Mouse (Mus musculus) retina, postnatal 7 days (tissue): ENCODE results near the gene Plekhm1.
"Not testable (repeated sequence)": the region's sequence is repeated elsewhere in the genome, so short reads cannot be mapped to it uniquely, and the experiment has no call there.

ENCODE experiments used
- DNase-seq: peaks from one replicate; pipeline ENCODE4 v3.0.0-alpha.2; 2012; ENCODE audit warnings: low read depth, low spot score

Gene Plekhm1

GRCm38 (mm10) chr11:103411981-103412949, at the start of gene Plekhm1:
Plekhm1 (minus strand) TSS chr11:103412687.
- DNase-seq: peak; percentile 90

- DNase-seq: not testable (repeated sequence)
Measured at GRCm38 (mm10) chr11:103451105-103451504, 38.6 kb upstream of the Plekhm1 start.

DNA sequence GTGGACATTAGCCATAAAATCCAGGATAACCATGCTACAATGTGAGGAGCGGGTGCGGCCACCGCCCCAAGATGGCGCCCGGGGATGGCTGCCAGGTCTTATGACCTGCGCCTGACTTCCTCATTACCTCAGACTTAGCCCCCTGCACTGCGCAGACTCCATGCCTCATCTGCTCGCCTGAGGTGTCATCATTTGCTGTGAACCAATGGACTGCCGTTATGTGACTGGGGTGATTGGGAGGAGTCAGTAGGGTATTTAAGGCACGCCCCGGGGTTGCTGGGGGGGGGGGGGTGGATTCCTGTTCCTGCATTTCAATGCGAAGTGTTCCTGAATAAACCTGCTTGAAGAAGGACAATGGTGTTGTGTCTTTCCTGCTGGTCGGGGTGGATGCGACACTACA, 37.2 kb upstream of the Plekhm1 start:
- not testable (repeated sequence) for DNase-seq

DNA sequence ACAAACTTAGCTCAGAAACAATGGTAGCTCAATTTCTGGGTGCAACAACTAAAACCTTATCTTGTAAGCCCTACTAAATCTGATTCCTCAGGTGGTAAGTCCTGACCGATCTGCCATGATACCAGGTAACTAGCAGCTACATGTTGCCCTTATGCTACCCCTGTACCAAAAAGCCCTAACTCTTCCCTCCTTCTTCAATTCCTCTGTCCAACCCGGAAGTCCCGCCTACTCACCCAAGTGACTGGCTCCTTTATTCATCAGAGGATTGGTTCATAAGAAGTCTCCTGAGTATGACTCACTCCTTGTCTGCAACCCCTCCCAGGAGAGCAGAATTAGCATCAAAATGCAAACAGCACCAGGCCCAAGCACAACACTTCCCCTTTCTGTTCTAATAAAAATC, 31.2 kb upstream of the Plekhm1 start:
- no peak for DNase-seq

GRCm38 (mm10) chr11:103436282-103436681, 23.8 kb upstream of the Plekhm1 start:
- no peak for DNase-seq

- DNase-seq: no peak
Measured at GRCm38 (mm10) chr11:103425031-103425430, 12.5 kb upstream of the Plekhm1 start.

- DNase-seq: no peak
Measured at GRCm38 (mm10) chr11:103419667-103420066, 7.2 kb upstream of the Plekhm1 start.

GRCm38 (mm10) chr11:103419226-103419625, 6.7 kb upstream of the Plekhm1 start:
- no peak for DNase-seq

GRCm38 (mm10) chr11:103413516-103413915, 1.0 kb upstream of the Plekhm1 start:
- no peak for DNase-seq

GRCm38 (mm10) chr11:103412950-103413423, 500 bp upstream of the Plekhm1 start:
- DNase-seq: no peak

DNA sequence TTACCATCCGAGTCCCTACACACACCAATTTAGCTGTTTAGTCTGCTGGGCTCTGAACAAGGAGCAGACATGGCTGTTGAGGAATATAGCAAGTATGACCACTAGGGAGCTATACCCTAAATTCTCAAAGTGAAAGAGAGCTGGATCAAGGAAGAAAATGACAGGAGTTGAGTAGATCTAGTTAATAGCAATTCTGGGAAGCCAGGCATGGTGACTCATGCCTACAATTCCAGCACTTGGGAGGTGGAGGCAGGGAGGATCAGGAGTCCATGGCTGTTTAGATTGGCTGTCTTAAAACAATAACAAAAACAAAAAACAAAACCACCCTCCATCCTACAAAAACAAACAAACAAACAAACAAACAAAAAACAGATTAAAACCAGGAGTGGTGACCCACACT, 1.2 kb downstream of the Plekhm1 start:
- DNase-seq: no peak

GRCm38 (mm10) chr11:103408880-103409279, 3.6 kb downstream of the Plekhm1 start:
- no peak for DNase-seq

GRCm38 (mm10) chr11:103407136-103407535, 5.4 kb downstream of the Plekhm1 start:
- DNase-seq: not testable (repeated sequence)

DNA sequence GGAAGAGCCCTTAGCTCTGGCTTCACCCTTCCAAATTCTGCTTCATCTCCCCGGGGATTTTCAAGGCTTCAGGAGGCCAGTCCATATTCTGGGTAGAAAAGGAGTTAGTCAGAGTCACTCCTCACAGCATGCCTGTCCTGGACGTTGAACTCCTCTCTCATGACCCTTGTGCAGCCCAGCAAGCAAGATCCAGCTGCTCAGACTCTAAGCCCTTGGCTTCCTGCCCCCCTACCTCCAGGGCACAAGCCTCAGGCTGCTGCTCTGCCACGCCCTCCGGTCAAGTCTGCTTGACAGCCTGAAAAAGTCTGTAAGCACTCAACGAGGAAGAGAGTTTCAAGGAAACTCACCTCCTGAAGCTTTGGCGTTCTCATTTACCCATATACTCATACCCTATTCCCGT, 5.9 kb downstream of the Plekhm1 start:
- no peak for DNase-seq

- no peak for DNase-seq
Measured at GRCm38 (mm10) chr11:103405814-103406213, 6.7 kb downstream of the Plekhm1 start.

DNA sequence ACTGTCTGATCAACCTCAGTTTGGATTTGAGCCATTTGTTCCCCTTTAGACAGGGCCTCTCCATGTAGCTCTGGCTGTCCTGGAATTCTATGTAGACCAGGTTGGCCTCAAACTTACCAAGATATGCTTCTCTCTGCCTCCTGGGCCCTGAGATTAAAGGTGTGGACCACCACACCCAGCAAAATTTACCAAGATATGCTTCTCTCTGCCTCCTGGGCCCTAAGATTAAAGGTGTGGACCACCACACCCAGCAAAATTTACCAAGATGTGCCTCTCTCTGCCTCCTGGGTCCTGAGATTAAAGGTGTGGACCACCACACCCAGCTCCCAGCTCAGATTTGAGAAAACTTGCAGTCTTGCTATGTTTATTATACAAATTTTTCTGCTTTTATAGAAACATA, 7.9 kb downstream of the Plekhm1 start:
- DNase-seq: no peak

DNA sequence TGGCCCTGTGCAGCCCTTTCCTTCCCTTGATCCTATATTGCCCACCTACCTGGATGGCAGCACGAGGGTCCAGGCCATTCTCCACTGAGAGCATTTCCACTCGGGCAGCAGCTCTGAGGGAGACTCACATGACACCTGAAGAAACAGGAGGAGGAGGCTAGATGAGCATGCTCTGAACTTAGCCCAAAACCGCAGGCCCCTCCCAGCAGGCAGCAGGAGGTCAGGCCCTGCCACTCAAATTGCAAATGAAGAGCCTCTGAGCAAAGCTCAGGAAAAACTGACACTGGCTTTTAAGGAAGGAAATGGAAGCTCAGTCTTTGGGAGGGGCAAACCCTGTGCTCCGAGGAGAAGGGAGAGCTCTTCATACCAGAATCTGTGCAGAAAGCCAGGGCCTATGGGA, 8.7 kb downstream of the Plekhm1 start:
- no peak for DNase-seq

- DNase-seq: no peak
Measured at GRCm38 (mm10) chr11:103402738-103403137, 9.7 kb downstream of the Plekhm1 start.

DNA sequence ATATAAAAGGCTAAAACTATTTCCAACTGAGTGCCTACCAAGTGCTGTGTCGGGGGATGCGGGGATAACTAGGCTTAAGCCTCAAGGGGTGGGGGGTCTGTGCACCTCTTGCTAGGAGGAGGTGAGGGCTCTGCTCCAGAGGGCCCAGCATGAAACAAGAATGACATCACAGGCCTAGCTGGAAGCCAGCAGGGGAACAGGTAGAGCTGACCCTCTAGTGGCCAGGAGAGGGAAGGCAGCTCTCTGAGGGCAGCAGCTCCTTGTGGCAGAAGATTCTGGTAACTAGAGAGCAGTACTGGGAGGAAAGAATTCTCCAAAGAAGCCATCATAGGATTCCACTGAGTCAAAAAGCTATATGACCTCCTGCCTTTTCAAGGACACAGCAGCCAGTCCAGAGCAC, 10.3 kb downstream of the Plekhm1 start:
- DNase-seq: peak; percentile 17

DNA sequence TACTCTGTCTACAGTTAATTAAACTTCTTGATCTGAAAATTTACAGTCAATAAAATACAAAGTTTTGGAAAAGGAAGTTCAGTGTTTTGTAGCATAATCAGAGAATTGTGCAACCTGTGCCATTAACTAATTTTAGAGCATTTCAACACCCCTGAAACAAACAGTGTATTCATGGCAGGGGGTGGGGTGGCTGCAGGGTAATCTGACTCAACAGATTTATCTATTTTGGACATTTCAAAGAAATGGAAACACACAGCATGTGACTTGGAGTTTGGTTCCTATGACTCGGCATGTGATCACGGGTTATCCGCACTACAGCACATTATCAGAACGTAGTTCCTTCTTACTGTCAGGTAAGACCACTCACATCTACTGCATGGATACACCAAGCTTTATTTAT, 12.5 kb downstream of the Plekhm1 start:
- DNase-seq: no peak

DNA sequence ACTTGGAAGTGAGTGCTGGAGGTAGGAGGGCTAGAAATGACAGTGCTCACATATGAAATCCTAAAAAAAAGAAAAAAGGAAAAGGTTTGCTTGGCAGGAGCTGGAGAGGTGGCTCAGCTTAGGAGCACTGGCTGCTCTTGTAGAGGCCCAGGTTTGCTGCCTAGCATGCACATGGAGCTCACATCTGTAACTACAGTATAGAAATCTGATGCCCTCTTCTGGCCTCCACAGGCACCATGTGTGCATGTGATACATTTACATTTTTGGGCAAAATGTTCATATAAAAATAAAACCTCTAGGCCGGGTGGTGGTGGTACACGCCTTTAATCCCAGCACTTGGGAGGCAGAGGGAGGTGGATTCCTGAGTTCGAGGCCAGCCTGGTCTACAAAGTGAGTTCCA, 13.4 kb downstream of the Plekhm1 start:
- no peak for DNase-seq

- no peak for DNase-seq
Measured at GRCm38 (mm10) chr11:103396682-103397081, 15.8 kb downstream of the Plekhm1 start.

DNA sequence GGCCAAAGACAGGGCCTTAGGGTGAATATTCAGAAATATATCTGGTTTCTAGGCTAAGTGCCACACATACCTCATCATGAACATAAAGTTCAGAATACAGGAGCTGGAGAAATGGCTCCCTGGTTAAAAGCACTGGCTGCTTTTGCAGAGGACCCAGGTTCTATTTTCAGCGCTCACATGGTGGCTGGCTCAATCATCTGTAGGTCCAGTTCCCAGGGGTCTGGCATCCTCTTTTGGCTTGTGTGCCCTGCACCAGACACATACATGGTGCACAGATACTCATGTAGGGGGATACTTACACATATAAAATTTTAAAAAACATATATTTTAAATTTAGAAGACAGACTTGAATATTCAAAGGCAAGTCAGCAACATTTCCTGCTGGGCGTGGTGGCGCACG, 16.3 kb downstream of the Plekhm1 start:
- no peak for DNase-seq
